Mouse (Mus musculus): Measurements from ENCODE around the gene Wnk1. TPM values are rescaled to one million over a fixed set of nuclear protein-coding genes. Genes with fewer than 3 reads are reported as not detected.

Gene Wnk1
- total and polyA plus RNA-seq, 3 experiments: 49.7 to 801 (median 189) TPM

- peaks cover 17% of the 10 kb centered on the region for H3K36me3 ChIP-seq (replicated peaks)
- DNase-seq (ENCODE audit: low spot score): peak; percentile 58
These were observed 1.4 kb downstream of the Wnk1 start for GRCm38 (mm10) chr6:120037004-120037635.

GRCm38 (mm10) chr6:120024577-120024976 lies 13.9 kb downstream of the Wnk1 start:
- ATAC-seq (ENCODE audit: extremely low read depth, insufficient number of reproducible peaks, low FRiP score, poor library complexity, severe bottlenecking): peak; percentile 76
- no peak for DNase-seq (ENCODE audit: low spot score)
- H3K9me3 ChIP-seq (replicated peaks): no peaks in the 10 kb centered on the region
- H3K36me3 ChIP-seq (replicated peaks): peaks cover 30% of the 10 kb centered on the region
- TF ChIP-seq TAL1 (conservative IDR thresholded peaks at IDR 0.05; ENCODE audit: low read depth, low read length): peak; percentile 74
- no peak for TF ChIP-seq POLR2AphosphoS5 (IDR thresholded peaks at IDR 0.05; ENCODE audit: insufficient replicate concordance, low read depth, low read length)
- TF ChIP-seq GATA1 (IDR thresholded peaks at IDR 0.05; ENCODE audit: borderline replicate concordance, low read length): no peak
- H3K4me1 ChIP-seq (ENCODE audit: insufficient read depth, low read depth, low read length): peaks cover 37% of the 10 kb centered on the region
- H3K27me3 ChIP-seq (ENCODE audit: insufficient read depth, low read length): no peaks in the 10 kb centered on the region
- H3K4me3 ChIP-seq (ENCODE audit: low read depth, low read length): no peak overlapping the region

More at GRCm38 (mm10) chr6:120037004-120037635, 1.4 kb downstream of the Wnk1 start:
- Histone ChIP-seq H3K4me1 (ENCODE audit: insufficient read depth, low read depth, low read length) (peaks cover 27% of the 10 kb centered on the region), H3K27me3 (ENCODE audit: insufficient read depth, low read length) (no peaks in the 10 kb centered on the region), H3K4me3 (ENCODE audit: low read depth, low read length) (peak overlapping the region; percentile 94), H3K9me3 (replicated peaks) (no peaks in the 10 kb centered on the region)
- ATAC-seq (ENCODE audit: extremely low read depth, insufficient number of reproducible peaks, low FRiP score, poor library complexity, severe bottlenecking): peak; percentile 31
- TF ChIP-seq GATA2 (IDR thresholded peaks at IDR 0.05; ENCODE audit: borderline replicate concordance, low read depth, low read length) (no peak), CTCF (IDR thresholded peaks at IDR 0.05; ENCODE audit: low read depth, low read length) (peak; percentile 19; the same call in 1 of the 2 replicates), GATA1 (IDR thresholded peaks at IDR 0.05; ENCODE audit: borderline replicate concordance, low read length) (no peak)

- no peak overlapping the region for H3K4me3 ChIP-seq (ENCODE audit: low read depth, low read length)
- H3K4me1 ChIP-seq (ENCODE audit: insufficient read depth, low read depth, low read length): peaks cover 41% of the 10 kb centered on the region
- no peak for ATAC-seq (ENCODE audit: extremely low read depth, insufficient number of reproducible peaks, low FRiP score, poor library complexity, severe bottlenecking)
- H3K27me3 ChIP-seq (ENCODE audit: insufficient read depth, low read length): no peaks in the 10 kb centered on the region
- no peaks in the 10 kb centered on the region for H3K9me3 ChIP-seq (replicated peaks)
- no peak for DNase-seq (ENCODE audit: low spot score)
- TF ChIP-seq GATA2 (IDR thresholded peaks at IDR 0.05; ENCODE audit: borderline replicate concordance, low read depth, low read length): no peak
- TF ChIP-seq GATA1 (IDR thresholded peaks at IDR 0.05; ENCODE audit: borderline replicate concordance, low read length): no peak
- no peak for TF ChIP-seq TAL1 (conservative IDR thresholded peaks at IDR 0.05; ENCODE audit: low read depth, low read length)
- TF ChIP-seq CTCF (IDR thresholded peaks at IDR 0.05; ENCODE audit: low read depth, low read length): no peak
- TF ChIP-seq POLR2AphosphoS5 (IDR thresholded peaks at IDR 0.05; ENCODE audit: insufficient replicate concordance, low read depth, low read length): no peak
- peaks cover 27% of the 10 kb centered on the region for H3K36me3 ChIP-seq (replicated peaks)
These were observed 14.7 kb downstream of the Wnk1 start for GRCm38 (mm10) chr6:120023746-120024145.

GRCm38 (mm10) chr6:120022042-120022441 lies 16.4 kb downstream of the Wnk1 start:
- Histone ChIP-seq H3K9me3 (replicated peaks) (no peaks in the 10 kb centered on the region), H3K27me3 (ENCODE audit: insufficient read depth, low read length) (no peaks in the 10 kb centered on the region), H3K4me3 (ENCODE audit: low read depth, low read length) (no peak overlapping the region), H3K36me3 (replicated peaks) (peaks cover 20% of the 10 kb centered on the region), H3K4me1 (ENCODE audit: insufficient read depth, low read depth, low read length) (peaks cover 41% of the 10 kb centered on the region)
- DNase-seq (ENCODE audit: low spot score) (no peak), ATAC-seq (ENCODE audit: extremely low read depth, insufficient number of reproducible peaks, low FRiP score, poor library complexity, severe bottlenecking) (no peak)
- TF ChIP-seq TAL1 (conservative IDR thresholded peaks at IDR 0.05; ENCODE audit: low read depth, low read length) (no peak), GATA2 (IDR thresholded peaks at IDR 0.05; ENCODE audit: borderline replicate concordance, low read depth, low read length) (no peak), CTCF (IDR thresholded peaks at IDR 0.05; ENCODE audit: low read depth, low read length) (no peak), POLR2AphosphoS5 (IDR thresholded peaks at IDR 0.05; ENCODE audit: insufficient replicate concordance, low read depth, low read length) (no peak), GATA1 (IDR thresholded peaks at IDR 0.05; ENCODE audit: borderline replicate concordance, low read length) (no peak)

- no peak overlapping the region for H3K4me3 ChIP-seq (ENCODE audit: low read depth, low read length)
- no peak for ATAC-seq (ENCODE audit: extremely low read depth, insufficient number of reproducible peaks, low FRiP score, poor library complexity, severe bottlenecking)
These were observed 18.8 kb downstream of the Wnk1 start for GRCm38 (mm10) chr6:120019697-120020096.

GRCm38 (mm10) chr6:120013125-120013524 lies 25.3 kb downstream of the Wnk1 start:
- no peaks in the 10 kb centered on the region for H3K27me3 ChIP-seq (ENCODE audit: insufficient read depth, low read length)
- ATAC-seq (ENCODE audit: extremely low read depth, insufficient number of reproducible peaks, low FRiP score, poor library complexity, severe bottlenecking): no peak
- H3K36me3 ChIP-seq (replicated peaks): peaks cover 8% of the 10 kb centered on the region
- TF ChIP-seq POLR2AphosphoS5 (IDR thresholded peaks at IDR 0.05; ENCODE audit: insufficient replicate concordance, low read depth, low read length) (no peak), GATA1 (IDR thresholded peaks at IDR 0.05; ENCODE audit: borderline replicate concordance, low read length) (no peak)
- no peak for DNase-seq (ENCODE audit: low spot score)
- H3K4me1 ChIP-seq (ENCODE audit: insufficient read depth, low read depth, low read length): peaks cover 18% of the 10 kb centered on the region
- no peak overlapping the region for H3K4me3 ChIP-seq (ENCODE audit: low read depth, low read length)
- H3K9me3 ChIP-seq (replicated peaks): no peaks in the 10 kb centered on the region

More at GRCm38 (mm10) chr6:120019697-120020096, 18.8 kb downstream of the Wnk1 start:
- Histone ChIP-seq H3K36me3 (replicated peaks) (peaks cover 11% of the 10 kb centered on the region), H3K9me3 (replicated peaks) (no peaks in the 10 kb centered on the region), H3K27me3 (ENCODE audit: insufficient read depth, low read length) (no peaks in the 10 kb centered on the region), H3K4me1 (ENCODE audit: insufficient read depth, low read depth, low read length) (peaks cover 28% of the 10 kb centered on the region)
- TF ChIP-seq GATA2 (IDR thresholded peaks at IDR 0.05; ENCODE audit: borderline replicate concordance, low read depth, low read length): no peak
- TF ChIP-seq GATA1 (IDR thresholded peaks at IDR 0.05; ENCODE audit: borderline replicate concordance, low read length): no peak
- DNase-seq (ENCODE audit: low spot score): no peak

- DNase-seq (ENCODE audit: low spot score): no peak
- no peak for ATAC-seq (ENCODE audit: extremely low read depth, insufficient number of reproducible peaks, low FRiP score, poor library complexity, severe bottlenecking)
- TF ChIP-seq GATA1 (IDR thresholded peaks at IDR 0.05; ENCODE audit: borderline replicate concordance, low read length) (no peak), POLR2AphosphoS5 (IDR thresholded peaks at IDR 0.05; ENCODE audit: insufficient replicate concordance, low read depth, low read length) (no peak), CTCF (IDR thresholded peaks at IDR 0.05; ENCODE audit: low read depth, low read length) (no peak)
- Histone ChIP-seq H3K4me3 (ENCODE audit: low read depth, low read length) (no peak overlapping the region), H3K36me3 (replicated peaks) (peaks cover 8% of the 10 kb centered on the region), H3K27me3 (ENCODE audit: insufficient read depth, low read length) (no peaks in the 10 kb centered on the region), H3K9me3 (replicated peaks) (no peaks in the 10 kb centered on the region), H3K4me1 (ENCODE audit: insufficient read depth, low read depth, low read length) (peaks cover 17% of the 10 kb centered on the region)
These were observed 27.0 kb downstream of the Wnk1 start for GRCm38 (mm10) chr6:120011440-120011839.

Measured in G1E (cell line).